Mouse (Mus musculus) lung, embryonic 14.5 days (tissue): Measurements from ENCODE around the gene Trmt13. TPM values are rescaled to one million over a fixed set of nuclear protein-coding genes. Genes with fewer than 3 reads are reported as not detected.
A peak's percentile ranks its signal among the peaks of the same experiment; 100 is the strongest.

ENCODE experiments used
- ATAC-seq: fragments of 200-750 bp; cut with Nextera tagmentation; 2 replicates; pipeline ENCODE4 v1.8.0; 2017; ENCODE audit warnings: mild to moderate bottlenecking, moderate TSS enrichment, moderate library complexity; ENCODE audit not compliant: insufficient read depth
- DNase-seq: peaks from one replicate; pipeline ENCODE4 v3.0.0-alpha.2; 2015
- H3K27ac ChIP-seq: fragments of 300-500 bp; sonication (generic); 2 replicates; pipeline ENCODE4 v1.5.1; 2014; ENCODE audit warnings: low read depth, mild to moderate bottlenecking, moderate library complexity
- H3K27me3 ChIP-seq: fragments of 300-500 bp; sonication (generic); 2 replicates; pipeline ENCODE4 v1.6.1; 2014; ENCODE audit warnings: low read length, control low read depth; ENCODE audit not compliant: insufficient read depth
- H3K36me3 ChIP-seq: fragments of 300-500 bp; sonication (generic); 2 replicates; pipeline ENCODE4 v1.6.1; 2014; ENCODE audit warnings: control low read depth; ENCODE audit not compliant: insufficient read depth
- H3K4me1 ChIP-seq: fragments of 300-500 bp; sonication (generic); 2 replicates; pipeline ENCODE4 v1.6.1; 2014; ENCODE audit warnings: antibody characterized with exemption, control low read depth; ENCODE audit not compliant: insufficient read depth
- H3K4me2 ChIP-seq: fragments of 300-500 bp; sonication (generic); 2 replicates; pipeline ENCODE4 v1.6.1; 2014; ENCODE audit warnings: mild to moderate bottlenecking
- H3K4me3 ChIP-seq: fragments of 300-500 bp; sonication (generic); 2 replicates; pipeline ENCODE4 v1.5.1; 2014; ENCODE audit warnings: low read depth, low read length
- H3K9ac ChIP-seq: fragments of 300-500 bp; sonication (generic); 2 replicates; pipeline ENCODE4 v1.6.1; 2014
- H3K9me3 ChIP-seq: fragments of 300-500 bp; sonication (generic); 2 replicates; pipeline ENCODE4 v1.6.1; 2016; ENCODE audit warnings: low read depth, low read length, control low read depth
- CTCF ChIP-seq: IDR thresholded peaks from 2 replicates; pipeline ENCODE4 v1.5.1; 2016; ENCODE audit warnings: antibody characterized with exemption, low read depth
- WGBS: fragments of 180-500 bp; shearing (Covaris S2); extraction: QIAGEN DNeasy Blood & Tissue Kit; methylation state at CpG from one replicate; pipeline ENCODE4 v1.1.7; 2014; 5-methylcytosine and 5-hydroxymethylcytosine counted together
- polyA plus RNA-seq: library from polyadenylated mRNA; unstranded; fragments of >200 nt; fragmentation: Nextera tagmentation; extraction: Ambion mirVana; gene quantifications from 2 replicates; pipeline ENCODE4 v1.2.1, GENCODE M21; 2014

Gene Trmt13
- polyA plus RNA-seq, 1 experiment from 2014 or later, result 24.8 TPM

DNA sequence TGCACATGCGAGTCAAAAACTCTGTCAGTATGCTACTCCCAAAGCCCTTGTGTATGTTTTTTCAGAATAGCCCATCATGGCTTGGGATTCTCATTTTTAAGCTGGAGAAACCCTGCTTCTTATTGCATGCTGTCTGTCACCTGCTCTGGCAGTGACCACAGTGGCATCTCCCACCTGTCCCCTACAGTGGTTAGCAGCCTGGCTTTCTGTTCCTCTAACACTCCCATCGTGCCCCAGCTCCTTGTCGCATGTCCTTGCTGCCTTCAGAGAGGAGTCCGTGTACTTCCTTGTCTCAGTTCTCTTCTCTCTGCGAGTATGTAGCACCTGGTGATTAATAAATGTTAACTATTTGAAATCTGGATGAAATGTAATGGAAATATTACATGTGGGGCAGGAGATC, 67.0 kb downstream of the Trmt13 start:
- Histone ChIP-seq H3K27ac (no peak overlapping the region), H3K36me3 (peaks cover 28% of the 10 kb centered on the region), H3K4me1 (no peaks in the 10 kb centered on the region), H3K27me3 (no peaks in the 10 kb centered on the region), H3K4me3 (no peak overlapping the region), H3K9me3 (no peaks in the 10 kb centered on the region), H3K4me2 (no peak overlapping the region), H3K9ac (no peak overlapping the region)
- WGBS, result 85% methylated on average over 5 of the region's 5 CpGs
- no peak for DNase-seq
- ATAC-seq, result no peak
- TF ChIP-seq CTCF, result no peak

DNA sequence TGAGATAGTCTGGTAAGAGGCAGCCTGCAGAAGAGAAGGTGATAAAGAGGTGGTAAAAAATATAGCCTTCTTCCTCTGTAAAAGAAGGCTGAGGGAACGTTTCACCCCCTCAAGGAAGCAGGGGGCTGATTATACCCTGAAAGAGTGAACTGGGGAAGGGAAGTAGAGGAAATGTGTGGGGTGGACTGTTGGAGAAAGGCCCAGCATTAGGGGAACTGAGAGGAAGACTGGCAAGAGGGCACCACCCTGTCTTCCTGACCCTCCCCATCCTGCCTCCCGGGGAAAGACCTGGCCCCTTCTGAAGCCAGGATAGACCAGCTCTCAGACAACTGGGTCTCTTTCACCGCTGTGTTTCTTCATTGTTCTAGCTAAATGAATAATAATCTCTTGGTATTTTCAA, 71.9 kb downstream of the Trmt13 start:
- Histone ChIP-seq H3K4me3 (no peak overlapping the region), H3K9me3 (no peaks in the 10 kb centered on the region), H3K9ac (no peak overlapping the region), H3K36me3 (peaks cover 30% of the 10 kb centered on the region), H3K4me2 (no peak overlapping the region), H3K4me1 (no peaks in the 10 kb centered on the region), H3K27ac (no peak overlapping the region), H3K27me3 (no peaks in the 10 kb centered on the region)
- no peak for TF ChIP-seq CTCF
- no peak for DNase-seq
- ATAC-seq, result no peak
- WGBS, result 65% methylated on average over 3 of the region's 3 CpGs

DNA sequence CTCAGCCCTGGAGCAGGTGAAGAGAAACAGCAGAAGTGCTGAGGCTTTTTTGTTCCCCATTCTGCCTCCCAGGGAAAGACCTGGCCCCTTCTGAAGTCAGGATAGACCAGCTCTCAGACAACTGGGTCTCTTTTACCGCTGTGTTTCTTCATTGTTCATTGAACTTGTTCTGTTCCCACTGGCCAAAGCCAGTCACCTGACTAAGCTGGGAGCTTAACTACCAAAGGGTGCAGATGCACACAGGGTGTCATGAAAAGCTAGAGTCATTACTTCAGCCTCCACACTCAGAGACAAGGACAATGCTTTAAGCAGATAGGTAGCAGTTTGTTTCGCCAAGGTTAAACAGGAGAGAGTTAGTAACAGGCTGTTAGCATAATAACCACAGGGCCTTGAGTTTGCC, 72.3 kb downstream of the Trmt13 start:
- Histone ChIP-seq H3K9me3 (no peaks in the 10 kb centered on the region), H3K27ac (no peak overlapping the region), H3K36me3 (peaks cover 27% of the 10 kb centered on the region), H3K9ac (no peak overlapping the region), H3K4me2 (no peak overlapping the region), H3K4me3 (no peak overlapping the region), H3K27me3 (no peaks in the 10 kb centered on the region), H3K4me1 (no peaks in the 10 kb centered on the region)
- DNase-seq (no peak), ATAC-seq (no peak)
- WGBS, result 81% methylated on average over 2 of the region's 2 CpGs
- TF ChIP-seq CTCF, result no peak

DNA sequence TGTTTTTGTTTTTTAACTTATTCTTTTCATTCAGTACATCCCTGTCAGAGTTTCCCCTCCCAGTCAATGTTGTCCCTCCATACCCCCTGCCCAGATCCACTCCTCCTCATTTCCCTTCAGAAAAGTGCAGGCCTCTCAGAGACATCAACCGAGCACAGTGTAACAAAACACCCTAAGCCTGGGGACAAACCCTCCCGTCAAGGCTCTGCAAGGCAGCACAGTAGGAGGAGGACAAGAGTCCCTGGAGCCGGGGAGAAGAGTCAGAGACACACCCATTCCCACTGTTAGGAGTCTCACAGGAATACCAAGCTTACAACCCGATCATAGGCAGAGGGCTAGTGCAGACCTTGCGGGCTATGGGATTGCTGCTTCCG, 77.2 kb downstream of the Trmt13 start:
- no peaks in the 10 kb centered on the region for H3K9me3 ChIP-seq
- no peak overlapping the region for H3K4me3 ChIP-seq
- no peak overlapping the region for H3K4me2 ChIP-seq
- no peak for ATAC-seq
- H3K36me3 ChIP-seq, result peaks cover 33% of the 10 kb centered on the region
- DNase-seq, result no peak
- H3K27me3 ChIP-seq, result no peaks in the 10 kb centered on the region
- H3K27ac ChIP-seq, result no peak overlapping the region
- no peak overlapping the region for H3K9ac ChIP-seq
- H3K4me1 ChIP-seq, result no peaks in the 10 kb centered on the region
- TF ChIP-seq CTCF, result no peak
- 64% methylated on average over 6 of the region's 6 CpGs for WGBS

DNA sequence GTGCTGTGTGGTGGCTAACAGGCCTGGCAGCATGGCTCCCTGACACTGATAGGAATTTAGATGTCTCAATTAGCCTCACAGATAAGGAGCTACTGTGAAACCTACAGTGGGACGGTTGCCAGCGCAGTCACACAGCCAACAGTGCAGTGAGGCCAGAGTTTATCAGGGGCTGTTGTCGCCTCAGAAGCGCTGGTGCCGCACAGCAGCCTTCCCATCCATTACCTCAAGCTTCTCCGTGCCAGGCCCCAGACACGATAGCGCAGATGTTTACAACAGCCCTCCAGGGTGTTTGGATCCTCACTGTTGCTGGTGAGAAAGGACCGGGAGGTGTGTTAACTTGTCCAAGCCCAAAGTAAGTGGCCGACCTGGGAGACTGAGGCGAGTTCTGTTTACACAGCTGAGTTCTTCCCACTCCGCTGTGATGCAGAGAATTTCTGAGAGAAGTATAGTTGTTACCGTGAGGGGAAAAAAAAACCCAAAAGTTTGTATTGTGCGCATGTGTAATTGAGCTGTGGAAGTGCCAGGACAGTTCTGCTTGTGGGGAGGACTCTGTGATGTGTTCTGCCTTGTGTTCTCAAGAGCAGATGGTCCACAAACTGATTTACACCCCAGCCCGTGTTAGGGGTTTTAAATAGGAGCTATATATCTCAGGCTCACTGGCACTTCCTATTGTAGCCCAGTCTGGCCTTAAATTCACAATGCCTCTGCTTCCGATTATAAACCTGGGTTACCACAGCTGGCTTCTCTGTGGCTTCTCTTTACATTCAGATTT, 77.8 kb downstream of the Trmt13 start:
- peaks cover 33% of the 10 kb centered on the region for H3K36me3 ChIP-seq
- no peak for TF ChIP-seq CTCF
- H3K27ac ChIP-seq, result no peak overlapping the region
- no peak overlapping the region for H3K4me3 ChIP-seq
- no peak overlapping the region for H3K4me2 ChIP-seq
- H3K9me3 ChIP-seq, result no peaks in the 10 kb centered on the region
- H3K9ac ChIP-seq, result no peak overlapping the region
- peak; percentile 21 for DNase-seq
- no peaks in the 10 kb centered on the region for H3K27me3 ChIP-seq
- ATAC-seq, result peak; percentile 44; the same call in 1 of the 2 replicates
- 39% methylated on average over 16 of the region's 16 CpGs for WGBS
- H3K4me1 ChIP-seq, result no peaks in the 10 kb centered on the region

Other genes with a start within 250 kb of the Trmt13 start
- gene Cdc14a, start 190.6 kb downstream of the Trmt13 start, polyA plus RNA-seq, result 9.1 and 12.1 TPM in 2 replicates
- 70.6 and 80.6 TPM in 2 replicates for gene Rtca, start 106.4 kb downstream of the Trmt13 start, polyA plus RNA-seq
- 15.1 and 15.7 TPM in 2 replicates for gene Dbt, start 101.5 kb downstream of the Trmt13 start, polyA plus RNA-seq
- 0.22 and 0.96 TPM in 2 replicates for gene Lrrc39, start 51.6 kb downstream of the Trmt13 start, polyA plus RNA-seq
- 30.5 and 30.6 TPM in 2 replicates for gene Sass6, start 19.6 kb downstream of the Trmt13 start, polyA plus RNA-seq
- gene Mfsd14a, start 48.1 kb upstream of the Trmt13 start, polyA plus RNA-seq, result 89.8 and 94.6 TPM in 2 replicates
- not detected in 2 replicates for gene Gm43191, start 66.7 kb upstream of the Trmt13 start, polyA plus RNA-seq
- 13.1 and 16.1 TPM in 2 replicates for gene Slc35a3, start 98.2 kb upstream of the Trmt13 start, polyA plus RNA-seq
- gene Agl, start 193.6 kb upstream of the Trmt13 start, polyA plus RNA-seq, result 12.1 and 14.9 TPM in 2 replicates
- gene Frrs1, start 244.9 kb upstream of the Trmt13 start, polyA plus RNA-seq, result 8.9 and 11.5 TPM in 2 replicates